Mouse (Mus musculus) ovary, postnatal 14 days (tissue): ENCODE results near the gene Skap1.

Experiments used
- DNase-seq: peaks from one replicate; pipeline ENCODE4 v3.0.0; 2022; ENCODE audit warnings: low spot score

Gene Skap1

DNA sequence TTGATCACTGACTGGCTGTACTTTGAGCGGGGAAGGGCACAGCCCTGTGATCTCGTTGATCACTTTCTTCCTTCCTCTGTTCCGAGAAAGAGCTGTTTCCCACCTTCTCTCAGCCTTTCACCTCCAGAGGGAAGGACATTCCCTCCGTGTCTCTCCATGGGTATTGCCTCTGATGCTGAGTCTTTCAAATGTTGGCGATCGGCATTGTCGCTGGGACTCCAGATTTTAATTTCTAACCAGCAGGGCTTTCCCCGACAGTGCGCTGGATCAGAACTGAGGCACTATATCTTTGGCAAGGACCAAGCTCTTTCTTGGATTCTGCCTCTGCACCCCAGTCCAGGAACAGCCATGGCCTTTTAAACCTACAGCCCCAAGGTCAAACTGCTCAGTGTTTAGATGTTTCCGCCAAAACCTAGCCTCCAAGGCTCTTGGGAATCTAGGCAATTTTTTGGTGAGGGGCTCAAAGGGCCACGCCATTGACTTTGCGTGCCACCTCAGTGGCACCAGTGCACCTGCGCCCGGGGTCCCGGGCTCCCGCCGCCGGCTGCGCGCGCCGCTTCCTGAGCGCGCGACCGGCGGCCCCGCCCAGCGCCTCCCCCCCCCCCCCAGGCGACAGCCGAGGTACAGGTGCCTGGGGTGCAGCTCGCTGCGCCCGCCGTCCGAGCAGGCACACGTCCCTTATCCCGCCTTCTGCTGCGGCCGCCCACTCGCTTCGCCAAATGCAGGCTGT, at the start of gene Skap1:
Gene Skap1 (plus strand): TSS at position 608 of the 730 bp plus-strand sequence.
- no peak for DNase-seq

- DNase-seq = no peak
These were observed 43.3 kb upstream of the Skap1 start for GRCm38 (mm10) chr11:96421074-96421473.

- no peak for DNase-seq
These were observed 42.7 kb upstream of the Skap1 start for GRCm38 (mm10) chr11:96421517-96422265.

DNA sequence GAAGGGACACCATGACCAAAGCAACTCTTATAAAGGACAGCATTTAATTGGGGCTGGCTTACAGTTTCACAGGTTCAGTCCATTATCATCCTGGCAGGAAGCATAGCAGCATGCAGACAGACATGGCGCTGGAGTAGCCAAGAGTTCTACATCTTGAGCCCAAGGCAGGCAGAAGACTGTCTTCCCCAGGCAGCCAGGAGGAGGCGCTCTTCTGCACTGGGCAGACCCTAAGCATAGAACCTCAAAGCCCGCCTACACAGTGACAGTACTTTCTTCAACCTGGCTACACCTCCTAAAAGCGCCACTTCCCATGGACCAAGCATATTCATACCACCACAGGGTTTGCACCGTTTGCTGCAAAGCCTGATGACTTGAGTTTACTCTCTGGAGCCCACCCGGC, 39.2 kb upstream of the Skap1 start:
- DNase-seq = no peak

GRCm38 (mm10) chr11:96426191-96426590, 38.2 kb upstream of the Skap1 start:
- DNase-seq = no peak

- DNase-seq = no peak
These were observed 37.6 kb upstream of the Skap1 start for GRCm38 (mm10) chr11:96426805-96427204.

DNA sequence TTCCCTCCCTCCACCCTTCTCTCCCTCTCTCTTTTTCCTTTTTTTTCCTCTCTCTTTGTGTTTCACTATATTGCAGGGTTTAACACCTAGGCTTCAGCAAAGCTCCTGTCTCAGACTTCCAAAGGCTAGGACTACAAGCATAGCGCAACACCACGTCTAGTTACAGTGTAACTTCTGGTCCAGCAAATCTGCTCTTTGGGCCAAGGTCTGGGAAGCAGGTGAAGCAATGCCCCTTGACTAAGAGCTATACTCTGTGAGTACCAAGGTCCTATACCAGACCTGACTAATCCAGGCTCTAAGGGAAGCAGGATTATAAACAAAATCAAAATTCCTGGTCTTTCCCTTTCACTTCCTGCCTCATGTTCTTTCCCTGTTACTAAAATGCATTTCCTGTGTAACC, 35.3 kb upstream of the Skap1 start:
- DNase-seq = no peak

- no peak for DNase-seq
These were observed 34.5 kb upstream of the Skap1 start for GRCm38 (mm10) chr11:96429891-96430290.

GRCm38 (mm10) chr11:96431871-96432270, 32.5 kb upstream of the Skap1 start:
- DNase-seq = no peak

- no peak for DNase-seq
These were observed 29.5 kb upstream of the Skap1 start for GRCm38 (mm10) chr11:96434888-96435287.

DNA sequence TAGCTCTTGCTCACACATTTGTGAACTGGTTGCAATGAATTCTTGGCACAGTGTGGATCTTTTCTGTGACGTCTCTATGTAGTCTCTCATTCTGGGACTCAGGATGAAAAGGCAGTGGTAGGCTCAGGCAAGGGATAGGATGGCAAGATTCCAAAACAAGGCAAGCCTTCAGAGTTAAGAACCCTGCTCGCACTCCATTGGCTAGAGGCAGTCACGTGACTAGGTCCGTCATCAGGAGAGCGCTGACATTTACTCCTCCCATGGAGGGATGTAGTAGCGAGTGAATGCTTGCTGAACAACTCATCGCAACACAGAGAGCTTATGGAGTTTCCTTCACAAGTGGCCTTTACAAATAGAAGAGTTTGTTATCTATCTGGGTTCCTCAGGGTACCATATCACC, 27.9 kb upstream of the Skap1 start:
- DNase-seq = no peak

DNA sequence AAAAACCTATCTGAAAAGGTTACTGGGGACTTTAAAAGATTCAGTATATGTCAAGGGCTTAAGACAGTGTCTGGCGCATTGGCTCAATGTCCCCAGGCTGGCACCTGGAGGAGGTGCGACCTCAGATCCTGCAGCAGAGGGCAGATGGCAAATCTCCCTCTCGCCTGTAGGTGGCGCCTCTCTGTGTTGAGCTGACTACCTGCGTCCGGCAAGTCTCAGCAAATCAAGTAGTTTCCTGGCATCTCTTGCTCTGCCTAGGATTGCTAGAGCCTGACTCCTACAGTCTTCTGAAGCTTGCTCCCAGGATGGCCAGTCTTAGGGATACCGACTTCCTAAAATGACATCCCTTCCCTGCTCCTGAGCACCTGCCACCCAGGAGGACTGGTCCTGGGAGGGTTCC, 25.6 kb upstream of the Skap1 start:
- DNase-seq = peak; percentile 53

- no peak for DNase-seq
These were observed 22.7 kb upstream of the Skap1 start for GRCm38 (mm10) chr11:96441546-96442185.

DNA sequence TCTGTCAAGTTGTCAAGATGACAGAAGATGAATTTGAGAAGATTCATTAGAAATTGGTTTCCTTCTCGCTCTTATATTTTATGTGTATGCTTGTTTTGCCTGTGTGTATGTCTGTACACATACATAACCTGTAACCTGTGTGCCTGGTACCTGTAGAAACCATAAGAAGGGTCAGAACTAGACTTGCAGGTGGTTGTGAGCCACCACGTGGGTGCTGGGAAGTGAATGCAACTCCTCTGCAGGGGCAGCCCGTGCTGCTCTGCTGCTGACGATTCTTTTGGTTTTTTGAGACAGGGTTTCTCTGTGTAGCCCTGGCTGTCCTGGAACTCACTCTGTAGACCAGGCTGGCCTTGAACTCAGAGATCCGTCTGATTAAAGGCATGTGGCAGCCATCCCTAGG, 21.9 kb upstream of the Skap1 start:
- no peak for DNase-seq

DNA sequence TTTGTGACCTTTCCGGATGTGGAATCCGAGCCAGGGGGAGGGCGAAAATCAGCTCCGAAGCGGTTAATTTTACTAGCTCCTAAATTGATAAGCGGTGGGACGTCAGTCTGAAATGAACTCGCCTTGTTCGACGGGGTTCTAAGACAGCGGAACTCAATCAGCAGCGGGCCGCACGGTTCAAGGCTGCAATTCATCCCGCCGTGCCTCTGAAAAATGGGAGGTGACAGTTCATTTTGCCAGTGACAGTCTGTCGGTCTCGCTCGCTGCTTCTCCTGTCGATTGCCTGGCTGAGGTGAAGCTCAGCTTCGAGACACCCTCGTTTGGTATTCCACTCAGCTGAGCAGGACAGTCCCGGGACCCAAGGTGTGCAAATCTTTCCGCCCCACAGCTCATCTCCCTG, 16.5 kb upstream of the Skap1 start:
- no peak for DNase-seq

DNA sequence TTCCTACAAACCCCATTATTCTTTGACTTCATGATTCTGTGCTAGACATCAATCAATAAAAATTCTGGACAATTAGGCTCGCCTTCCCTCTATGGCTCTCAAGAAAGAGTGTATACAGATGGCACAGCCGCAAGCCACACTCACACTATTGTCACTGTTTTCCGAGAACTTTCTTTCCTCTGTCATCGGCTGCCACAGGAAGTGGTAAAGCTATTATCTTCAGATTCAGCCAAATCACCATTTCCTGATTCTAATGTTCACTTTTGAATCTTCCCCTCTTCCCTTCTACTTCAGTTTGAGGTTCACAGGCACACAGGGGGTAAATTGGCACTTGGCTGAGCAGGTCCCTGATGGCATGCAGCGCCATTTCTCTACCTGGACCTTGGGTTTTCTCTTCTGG, 9.3 kb upstream of the Skap1 start:
- no peak for DNase-seq

DNA sequence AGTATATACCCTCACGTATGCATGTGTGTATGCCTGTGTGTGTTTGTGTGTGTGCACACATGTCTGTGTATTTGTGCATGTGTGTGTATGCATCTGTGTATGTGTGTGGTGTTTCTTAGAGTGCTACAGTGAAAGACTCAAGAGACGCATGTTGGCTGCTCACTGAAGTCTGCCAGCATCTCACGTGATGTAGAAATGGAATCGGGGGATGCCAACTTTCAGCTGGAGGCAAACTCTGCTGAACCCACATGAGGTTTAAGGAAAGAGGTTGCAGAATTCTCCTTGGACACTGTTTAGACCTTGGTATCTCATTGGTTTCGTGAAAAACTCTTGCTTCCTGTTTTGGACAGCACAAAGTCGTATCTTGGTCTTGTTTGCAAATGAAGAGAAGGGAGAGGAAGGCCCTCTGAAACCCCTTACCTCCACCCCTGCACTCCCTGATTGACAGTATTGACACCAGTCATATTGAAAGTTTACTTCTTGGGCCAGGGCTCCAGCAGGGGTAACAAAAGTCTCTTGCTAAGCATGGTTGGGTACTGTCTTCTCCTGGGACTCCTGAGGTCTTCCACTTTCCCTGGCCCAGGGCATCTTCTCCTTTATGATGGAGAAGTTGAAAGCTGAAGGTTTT, 8.6 kb upstream of the Skap1 start:
- no peak for DNase-seq

GRCm38 (mm10) chr11:96456508-96457305, 7.7 kb upstream of the Skap1 start:
- DNase-seq = no peak

DNA sequence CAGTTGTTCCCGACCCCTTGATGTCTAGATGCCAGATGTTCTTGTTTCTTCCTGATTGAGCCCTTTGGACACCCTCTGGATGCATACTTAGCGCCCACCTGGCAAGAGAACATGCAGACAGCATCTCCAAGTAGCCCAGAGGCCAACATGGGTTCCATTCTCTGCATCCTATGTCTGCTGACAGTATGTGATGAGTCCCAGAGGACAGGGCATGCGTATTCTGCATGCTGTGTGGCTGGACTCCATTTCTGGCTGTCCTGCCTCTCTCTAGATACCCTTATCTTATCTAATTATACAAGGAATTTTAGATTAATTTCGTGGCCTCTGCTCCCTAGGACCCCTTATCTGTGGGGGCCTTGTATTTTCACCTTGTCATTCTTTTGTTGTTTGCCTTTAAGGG, 2.6 kb upstream of the Skap1 start:
- DNase-seq = no peak

DNA sequence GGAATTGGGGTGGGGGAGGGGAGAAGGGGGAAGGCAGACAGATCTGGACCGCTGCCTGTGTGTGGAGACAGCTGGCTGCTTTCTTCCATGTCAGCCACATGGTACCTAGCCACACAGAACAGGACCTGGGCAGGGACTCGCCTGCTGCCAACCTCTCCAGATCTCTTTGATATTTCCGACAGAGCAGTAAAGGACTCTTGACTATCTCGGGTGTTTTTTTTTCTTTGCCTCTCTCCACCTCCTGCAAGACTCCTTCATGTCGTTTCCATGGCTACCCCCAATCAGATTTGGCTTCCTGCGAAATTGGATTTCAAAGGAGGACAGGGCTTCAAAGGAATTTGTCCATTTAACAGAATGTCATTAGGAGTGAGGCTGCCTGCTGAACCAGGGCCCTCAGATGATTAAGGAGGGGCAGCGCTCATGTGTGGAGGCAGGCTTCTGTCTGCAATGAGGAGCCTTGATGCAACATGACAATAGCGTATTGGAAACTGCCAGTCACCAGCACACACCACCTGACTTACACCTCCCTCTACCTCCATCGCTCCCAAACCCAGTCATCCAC, 2.1 kb upstream of the Skap1 start:
- no peak for DNase-seq

- no peak for DNase-seq
These were observed 295 bp downstream of the Skap1 start for GRCm38 (mm10) chr11:96464716-96465060.
